Mouse (Mus musculus): ENCODE data around the gene Cfap52. TPM values are rescaled to one million over a fixed set of nuclear protein-coding genes. Genes with fewer than 3 reads are reported as not detected.

Gene Cfap52
- polyA plus RNA-seq, 2 experiments from 2014 or later, result not detected

GRCm38 (mm10) chr11:67925000-67925399 lies 40.5 kb downstream of the Cfap52 start:
- no peak for ATAC-seq

- no peak for ATAC-seq
Measured at GRCm38 (mm10) chr11:67923720-67924119, 41.7 kb downstream of the Cfap52 start.

- ATAC-seq, result no peak
Measured at GRCm38 (mm10) chr11:67922755-67923125, 42.7 kb downstream of the Cfap52 start.

DNA sequence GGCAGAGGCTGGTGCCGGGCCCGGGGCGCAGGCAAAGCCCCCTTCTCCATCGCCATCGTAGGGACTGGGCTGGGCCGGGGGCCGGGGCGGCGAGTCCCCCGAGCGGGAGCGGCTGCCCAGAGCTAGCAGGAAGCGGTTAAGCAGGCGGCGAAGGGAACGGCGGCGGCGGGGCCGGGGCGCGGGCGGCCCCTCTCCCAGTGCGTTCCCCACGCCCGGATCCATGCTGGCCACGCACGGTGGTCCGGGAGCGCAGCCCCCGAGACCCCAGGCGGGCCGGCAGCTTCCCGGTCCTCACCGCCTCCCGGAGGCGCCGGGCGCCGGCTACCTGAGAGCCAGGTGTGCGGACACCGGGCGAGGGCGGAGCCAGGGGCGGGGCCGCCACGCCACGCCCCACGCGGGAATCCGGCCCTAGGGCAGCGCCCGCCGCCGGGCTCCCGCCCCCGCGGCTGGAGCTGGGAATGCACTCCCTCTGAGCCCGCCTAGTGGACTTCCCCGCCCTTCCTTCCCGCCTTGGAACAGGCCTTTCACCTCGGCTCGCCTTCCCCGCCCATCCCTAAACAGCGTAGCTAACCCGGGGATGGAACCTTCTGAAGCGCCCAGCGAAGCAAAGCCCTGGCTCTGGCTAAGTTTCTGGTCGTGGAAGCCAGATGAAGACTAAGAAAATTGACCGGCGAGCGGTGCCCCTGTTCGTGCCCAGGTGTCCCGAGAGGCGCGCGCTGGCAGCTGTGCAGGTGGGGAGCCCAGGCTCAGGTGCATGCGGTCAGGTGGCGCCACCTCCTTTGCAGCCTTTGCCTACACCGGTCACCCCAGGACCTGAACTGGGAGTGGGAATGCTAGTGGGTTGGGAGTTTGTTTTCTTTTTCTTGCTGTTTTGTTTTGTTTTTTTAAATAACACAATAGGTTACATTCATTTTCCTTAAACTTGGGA lies 43.4 kb downstream of the Cfap52 start, which contains the start of gene Usp43:
Gene Usp43 (minus strand): TSS at position 327 of the 928 bp plus-strand sequence.
- no peak for ATAC-seq

- no peak for ATAC-seq
Measured at GRCm38 (mm10) chr11:67921091-67921826, 44.2 kb downstream of the Cfap52 start.

- no peak for ATAC-seq
Measured at GRCm38 (mm10) chr11:67920226-67920960, 45.1 kb downstream of the Cfap52 start.

- ATAC-seq, result no peak
Measured at GRCm38 (mm10) chr11:67919593-67919992, 45.9 kb downstream of the Cfap52 start.

- no peak for ATAC-seq
Measured at GRCm38 (mm10) chr11:67917126-67917525, 48.3 kb downstream of the Cfap52 start.

GRCm38 (mm10) chr11:67911074-67911473 lies 54.4 kb downstream of the Cfap52 start:
- ATAC-seq, result no peak

- ATAC-seq, result no peak
Measured at GRCm38 (mm10) chr11:67903756-67904155, 61.7 kb downstream of the Cfap52 start.

DNA sequence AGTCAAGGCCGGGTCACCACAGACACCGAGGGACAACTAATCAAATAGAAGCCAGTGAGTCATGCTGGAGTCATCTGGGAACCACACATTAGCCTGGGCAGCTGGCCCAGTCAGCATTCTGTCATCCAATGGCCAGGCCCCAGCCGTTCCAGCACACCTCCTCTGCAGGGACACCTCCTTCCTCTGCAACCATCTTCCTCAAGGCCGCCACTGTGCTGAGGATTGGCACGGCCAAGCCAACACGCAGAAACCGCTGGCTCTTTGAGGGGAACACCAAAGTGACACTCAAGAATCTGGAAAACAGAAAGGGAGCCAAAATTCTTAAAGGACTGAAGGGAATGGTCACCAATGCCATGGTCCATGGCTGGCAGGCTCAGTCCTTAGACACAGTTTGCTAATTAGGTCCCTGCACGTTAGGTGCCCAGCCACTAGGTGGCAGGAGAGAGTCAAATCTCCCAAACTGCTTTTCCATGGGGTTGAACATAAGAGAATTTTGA lies 68.3 kb downstream of the Cfap52 start:
- no peak for ATAC-seq

DNA sequence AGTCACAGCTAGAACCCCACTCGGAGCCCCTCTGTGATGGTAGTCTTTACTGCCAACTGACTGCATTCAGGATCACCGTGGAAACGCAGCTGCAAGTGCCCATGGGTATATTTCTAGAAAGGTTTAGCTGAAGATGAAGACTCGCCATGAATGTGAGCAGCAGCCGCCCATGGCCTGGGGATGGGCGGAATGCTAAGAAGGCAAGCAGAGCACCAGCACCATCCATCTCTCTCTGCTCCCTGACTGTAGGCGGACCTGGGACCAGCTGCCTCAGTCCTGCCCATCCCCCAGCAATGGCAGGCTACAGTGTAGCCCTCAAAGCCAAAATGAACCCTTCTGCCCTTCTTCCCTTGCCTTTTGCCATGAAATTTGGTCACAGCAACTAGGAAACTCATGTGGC lies 69.8 kb downstream of the Cfap52 start:
- no peak for ATAC-seq

DNA sequence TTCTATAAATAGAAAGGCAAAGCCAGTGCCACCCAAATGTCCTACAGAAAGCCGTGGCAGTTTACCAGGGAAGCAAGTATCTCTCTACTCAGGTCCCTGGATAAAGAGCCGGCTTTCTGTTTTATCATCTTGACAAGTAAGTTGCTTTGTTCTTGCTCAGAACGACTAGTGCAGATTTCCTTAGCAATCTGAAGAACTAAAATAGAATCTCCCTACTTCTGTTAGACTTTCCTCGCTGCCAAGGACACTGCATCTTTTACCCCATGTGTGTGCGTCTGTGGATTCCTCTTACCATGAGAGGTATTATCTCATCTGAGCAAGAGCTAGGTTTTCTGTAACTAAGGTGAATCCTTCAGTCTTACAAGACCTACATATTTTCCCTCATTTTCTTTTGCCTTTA lies 76.9 kb downstream of the Cfap52 start:
- ATAC-seq, result no peak

DNA sequence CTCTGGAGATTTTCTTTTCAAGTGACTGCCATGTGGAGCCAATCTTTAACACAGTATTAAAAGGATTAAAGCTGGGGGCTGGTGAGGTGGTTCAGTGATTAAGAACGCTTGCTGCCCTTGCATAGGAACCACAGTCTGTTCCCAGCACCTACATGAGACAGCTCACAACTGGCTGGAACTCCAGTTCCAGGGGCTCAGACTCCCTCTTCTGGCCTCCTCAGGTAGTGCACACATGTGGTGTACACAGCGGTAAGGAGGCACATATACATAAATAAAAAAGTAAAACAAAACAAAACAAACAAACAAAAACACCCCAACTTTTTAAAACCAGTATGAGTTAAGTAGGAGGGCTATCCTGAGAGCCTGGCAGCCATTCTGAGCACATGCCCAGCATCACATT lies 79.5 kb downstream of the Cfap52 start:
- no peak for ATAC-seq

Other genes with a start within 250 kb of the Cfap52 start
- not detected for gene Glp2r, start 194.5 kb downstream of the Cfap52 start, polyA plus RNA-seq (2017; shearing (Covaris generic))
- gene Gsg1l2, start 191.0 kb downstream of the Cfap52 start, polyA plus RNA-seq (2017; shearing (Covaris generic)), result not detected
- gene Dhrs7c, start 167.5 kb downstream of the Cfap52 start, polyA plus RNA-seq (2017; shearing (Covaris generic)), result not detected
- not detected for gene Usp43, start 43.5 kb downstream of the Cfap52 start, polyA plus RNA-seq (2017; shearing (Covaris generic))
- 10 to 100 TPM; 51.2 to 57.7 TPM for gene Stx8, start 542 bp upstream of the Cfap52 start, polyA plus RNA-seq (2017; shearing (Covaris generic))

Measured in CD4-positive, CD25-positive, alpha-beta regulatory T cell, adult 4 months (primary cell).